Mouse (Mus musculus): ENCODE measurements around the gene Irgq. TPM values are rescaled to one million over a fixed set of nuclear protein-coding genes. Genes with fewer than 3 reads are reported as not detected.
"Not testable (repeated sequence)": the region's sequence is repeated elsewhere in the genome, so short reads cannot be mapped to it uniquely, and the experiment has no call there.

The Irgq gene
- polyA plus RNA-seq, 1 experiment from 2014 or later, result 7.5 TPM

DNA sequence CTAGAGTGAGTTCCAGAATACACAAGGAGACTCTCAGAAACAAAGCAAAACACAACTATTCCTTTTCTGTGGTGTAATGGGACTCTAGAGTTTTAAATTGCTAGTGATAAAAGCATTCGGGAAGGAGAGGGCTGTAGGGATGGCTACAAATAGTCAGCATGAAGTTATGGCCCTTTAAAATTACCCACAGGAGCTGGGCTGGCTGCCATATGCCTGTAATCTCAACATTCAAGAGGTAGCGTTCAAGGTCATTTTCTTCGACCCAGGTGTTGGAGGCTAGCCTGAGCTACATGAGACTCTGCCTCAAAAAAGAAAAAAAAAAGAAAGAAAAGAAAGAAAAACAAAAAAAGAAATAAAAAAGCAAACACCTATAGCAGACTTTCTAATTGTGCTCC, 24.4 kb upstream of the Irgq start:
- Histone ChIP-seq H3K9me3 (ENCODE audit: control insufficient read depth, low read length) (no peaks in the 10 kb centered on the region), H3K4me3 (ENCODE audit: low read depth, low read length) (peak overlapping the region; percentile 67), H3K27me3 (ENCODE audit: control insufficient read depth, insufficient read depth, low read length) (0 out of 2 replicates have a peak, but pooled peaks cover 3% of the 10 kb centered on the region), H3K4me1 (ENCODE audit: control insufficient read depth, insufficient read depth, low read length) (0 out of 2 replicates have a peak, but pooled peaks cover 8% of the 10 kb centered on the region), H3K9ac (ENCODE audit: low read length) (peak overlapping the region; percentile 96; the same call in 1 of the 2 replicates), H3K36me3 (ENCODE audit: control insufficient read depth, insufficient read depth, low read length) (no peaks in the 10 kb centered on the region), H3K27ac (replicated peaks; ENCODE audit: low read depth, low read length) (no peak overlapping the region), H3K4me2 (ENCODE audit: low read depth, severe bottlenecking) (peak overlapping the region; percentile 88)
- DNase-seq (ENCODE audit: low spot score) (no peak), ATAC-seq (ENCODE audit: insufficient number of reproducible peaks, low FRiP score, low TSS enrichment, low read depth) (no peak)
- WGBS, result 5% methylated on average over 3 of the region's 3 CpGs

DNA sequence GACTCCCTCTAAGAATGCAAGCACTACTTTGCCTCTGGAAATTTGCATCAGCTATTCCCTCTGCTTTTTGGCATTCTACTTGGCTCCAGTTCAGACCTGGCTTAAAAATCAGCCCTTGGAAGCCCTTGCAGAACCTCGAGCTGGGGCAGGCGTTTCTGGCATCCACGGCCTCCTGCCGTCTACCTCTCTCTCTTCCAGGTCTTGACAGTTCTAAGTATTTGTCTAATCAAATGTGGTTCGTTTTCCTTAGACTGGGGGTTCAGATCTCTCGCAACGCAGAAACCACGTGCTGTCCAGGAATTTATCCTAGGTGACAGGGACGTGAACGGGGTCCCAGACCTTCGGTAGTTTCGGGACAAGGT, 24.0 kb upstream of the Irgq start:
- DNase-seq (ENCODE audit: low spot score), result no peak

DNA sequence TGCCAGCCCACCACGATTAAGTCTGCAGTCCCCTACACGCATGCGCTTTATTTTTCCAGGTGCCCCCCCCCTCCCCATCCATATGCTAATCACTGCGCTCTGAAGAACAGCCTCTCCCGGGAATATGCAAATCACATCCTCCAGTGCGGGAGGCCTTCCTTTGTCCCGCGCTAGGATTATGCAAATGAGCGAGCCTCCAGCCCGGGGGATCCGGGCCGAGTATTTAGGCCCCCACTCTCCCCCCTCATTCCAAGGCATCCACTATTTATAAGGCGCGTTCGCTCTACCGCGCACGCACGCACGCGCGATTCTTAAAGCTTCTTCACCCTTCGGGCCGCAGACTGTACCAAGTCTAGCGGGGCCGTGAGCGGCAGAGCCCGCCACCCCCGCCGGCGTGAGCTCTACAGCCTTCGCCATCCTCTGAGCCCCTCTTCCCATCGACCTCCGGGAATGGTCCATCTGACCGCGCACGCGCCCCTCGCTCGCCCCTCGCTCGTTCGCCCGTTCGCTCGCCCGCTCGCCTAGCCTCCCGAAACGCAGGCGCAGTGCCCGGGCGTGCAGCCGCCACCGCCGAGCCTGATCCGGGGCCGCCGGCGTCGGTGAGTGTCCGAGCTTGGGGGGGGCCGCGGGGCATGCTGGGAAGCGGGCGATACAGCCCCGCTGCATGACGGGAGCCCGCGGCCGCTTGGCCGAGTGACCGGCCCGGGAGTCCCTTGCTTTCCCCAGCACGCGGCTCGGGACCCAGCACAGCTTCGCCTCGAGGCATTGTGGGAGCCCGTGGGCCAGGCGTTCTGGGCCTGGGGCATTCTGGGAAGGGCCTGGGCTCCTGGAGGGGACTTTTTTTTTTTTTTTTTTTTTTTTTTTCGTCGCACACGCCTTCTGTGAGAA, 23.4 kb upstream of the Irgq start, which contains the start of gene Zfp428:
TSS of gene Zfp428 (plus strand) at position 169 of the 888 bp plus-strand sequence.
- H3K4me3 ChIP-seq (ENCODE audit: low read depth, low read length), result peak within 1 kb of the TSS; percentile 67
- peak; percentile 90 for DNase-seq (ENCODE audit: low spot score)
- H3K27ac ChIP-seq (replicated peaks; ENCODE audit: low read depth, low read length), result peak within 1 kb of the TSS; percentile 98
- peak; percentile 78 for ATAC-seq (ENCODE audit: insufficient number of reproducible peaks, low FRiP score, low TSS enrichment, low read depth)
- 0 out of 2 replicates have a peak, but pooled peaks cover 8% of the 10 kb centered on the region for H3K4me1 ChIP-seq (ENCODE audit: control insufficient read depth, insufficient read depth, low read length)
- no peaks in the 10 kb centered on the region for H3K27me3 ChIP-seq (ENCODE audit: control insufficient read depth, insufficient read depth, low read length)
- H3K9me3 ChIP-seq (ENCODE audit: control insufficient read depth, low read length), result no peaks in the 10 kb centered on the region
- H3K4me2 ChIP-seq (ENCODE audit: low read depth, severe bottlenecking), result peak within 1 kb of the TSS; percentile 88
- WGBS, result under 1% methylated on average over 84 of the region's 84 CpGs
- H3K36me3 ChIP-seq (ENCODE audit: control insufficient read depth, insufficient read depth, low read length), result no peaks in the 10 kb centered on the region
- peak within 1 kb of the TSS; percentile 96 for H3K9ac ChIP-seq (ENCODE audit: low read length)

More for the DNA sequence above, 24.0 kb upstream of the Irgq start:
- H3K4me3 ChIP-seq (ENCODE audit: low read depth, low read length), result peak overlapping the region; percentile 67
- H3K9ac ChIP-seq (ENCODE audit: low read length), result peak overlapping the region; percentile 96
- 0 out of 2 replicates have a peak, but pooled peaks cover 8% of the 10 kb centered on the region for H3K4me1 ChIP-seq (ENCODE audit: control insufficient read depth, insufficient read depth, low read length)
- WGBS, result under 1% methylated on average over 12 of the region's 12 CpGs
- peak overlapping the region; percentile 88 for H3K4me2 ChIP-seq (ENCODE audit: low read depth, severe bottlenecking)
- peak overlapping the region; percentile 98 for H3K27ac ChIP-seq (replicated peaks; ENCODE audit: low read depth, low read length)
- no peaks in the 10 kb centered on the region for H3K9me3 ChIP-seq (ENCODE audit: control insufficient read depth, low read length)
- H3K36me3 ChIP-seq (ENCODE audit: control insufficient read depth, insufficient read depth, low read length), result no peaks in the 10 kb centered on the region
- ATAC-seq (ENCODE audit: insufficient number of reproducible peaks, low FRiP score, low TSS enrichment, low read depth), result no peak
- 0 out of 2 replicates have a peak, but pooled peaks cover under 1% of the 10 kb centered on the region for H3K27me3 ChIP-seq (ENCODE audit: control insufficient read depth, insufficient read depth, low read length)

- peak overlapping the region; percentile 88 for H3K4me2 ChIP-seq (ENCODE audit: low read depth, severe bottlenecking)
- peak overlapping the region; percentile 67 for H3K4me3 ChIP-seq (ENCODE audit: low read depth, low read length)
- H3K27ac ChIP-seq (replicated peaks; ENCODE audit: low read depth, low read length), result peak overlapping the region; percentile 98
- DNase-seq (ENCODE audit: low spot score) (no peak), ATAC-seq (ENCODE audit: insufficient number of reproducible peaks, low FRiP score, low TSS enrichment, low read depth) (peak; percentile 18; the same call in 1 of the 2 replicates)
- whole genome bisulfite sequencing, result 1% methylated on average over 20 of the region's 20 CpGs
- H3K9ac ChIP-seq (ENCODE audit: low read length), result peak overlapping the region; percentile 96
- H3K4me1 ChIP-seq (ENCODE audit: control insufficient read depth, insufficient read depth, low read length), result 0 out of 2 replicates have a peak, but pooled peaks cover 8% of the 10 kb centered on the region
- H3K9me3 ChIP-seq (ENCODE audit: control insufficient read depth, low read length), result no peaks in the 10 kb centered on the region
- H3K36me3 ChIP-seq (ENCODE audit: control insufficient read depth, insufficient read depth, low read length), result no peaks in the 10 kb centered on the region
- no peaks in the 10 kb centered on the region for H3K27me3 ChIP-seq (ENCODE audit: control insufficient read depth, insufficient read depth, low read length)
Measured at GRCm38 (mm10) chr7:24507726-24508114, 22.8 kb upstream of the Irgq start.

- DNase-seq (ENCODE audit: low spot score), result no peak
- H3K27me3 ChIP-seq (ENCODE audit: control insufficient read depth, insufficient read depth, low read length), result no peaks in the 10 kb centered on the region
- no peak within 1 kb of the TSS for H3K4me3 ChIP-seq (ENCODE audit: low read depth, low read length)
- ATAC-seq (ENCODE audit: insufficient number of reproducible peaks, low FRiP score, low TSS enrichment, low read depth), result no peak
- H3K4me1 ChIP-seq (ENCODE audit: control insufficient read depth, insufficient read depth, low read length), result 0 out of 2 replicates have a peak, but pooled peaks cover 2% of the 10 kb centered on the region
- H3K27ac ChIP-seq (replicated peaks; ENCODE audit: low read depth, low read length), result no peak within 1 kb of the TSS
- no peaks in the 10 kb centered on the region; the same call in 1 of the 2 replicates for H3K36me3 ChIP-seq (ENCODE audit: control insufficient read depth, insufficient read depth, low read length)
- no peak within 1 kb of the TSS for H3K4me2 ChIP-seq (ENCODE audit: low read depth, severe bottlenecking)
- H3K9me3 ChIP-seq (ENCODE audit: control insufficient read depth, low read length), result no peaks in the 10 kb centered on the region
- no peak within 1 kb of the TSS for H3K9ac ChIP-seq (ENCODE audit: low read length)
- WGBS, result 90% methylated on average over 7 of the region's 7 CpGs
Measured at GRCm38 (mm10) chr7:24512355-24512754, 18.1 kb upstream of the Irgq start, which contains the start of gene AC161166.1. Gene AC161166.1 (minus strand): TSS chr7:24512455.

- DNase-seq (ENCODE audit: low spot score), result peak; percentile 31
- H3K36me3 ChIP-seq (ENCODE audit: control insufficient read depth, insufficient read depth, low read length); H3K27me3 ChIP-seq (ENCODE audit: control insufficient read depth, insufficient read depth, low read length); H3K4me1 ChIP-seq (ENCODE audit: control insufficient read depth, insufficient read depth, low read length); ATAC-seq (ENCODE audit: insufficient number of reproducible peaks, low FRiP score, low TSS enrichment, low read depth); H3K4me2 ChIP-seq (ENCODE audit: low read depth, severe bottlenecking); H3K9me3 ChIP-seq (ENCODE audit: control insufficient read depth, low read length); H3K9ac ChIP-seq (ENCODE audit: low read length); H3K27ac ChIP-seq (replicated peaks; ENCODE audit: low read depth, low read length); H3K4me3 ChIP-seq (ENCODE audit: low read depth, low read length): not testable (repeated sequence)
- WGBS, result 66% methylated on average over 8 of the region's 8 CpGs
Measured at GRCm38 (mm10) chr7:24516319-24516718, 14.2 kb upstream of the Irgq start.

DNA sequence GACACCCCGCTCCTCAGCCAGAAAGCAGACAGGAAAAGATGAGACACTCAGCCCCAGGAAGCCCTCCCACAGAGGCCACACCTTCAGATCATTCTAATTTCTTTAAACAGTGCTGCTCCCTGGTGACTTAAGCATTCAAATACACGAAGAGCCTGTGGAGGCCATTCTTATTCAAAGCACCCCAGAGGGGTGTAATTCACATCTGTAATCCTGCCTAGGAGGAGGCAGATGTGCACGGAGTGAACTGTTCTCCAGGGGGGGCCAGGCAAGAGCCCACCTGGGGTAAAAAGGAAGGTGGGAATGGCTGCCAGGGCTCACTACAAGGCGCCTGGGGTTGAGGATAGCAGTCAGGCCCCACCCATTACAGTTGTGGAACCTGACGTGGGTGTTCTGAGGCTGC, 13.4 kb upstream of the Irgq start:
- no peak overlapping the region for H3K9ac ChIP-seq (ENCODE audit: low read length)
- no peak for DNase-seq (ENCODE audit: low spot score)
- no peaks in the 10 kb centered on the region for H3K9me3 ChIP-seq (ENCODE audit: control insufficient read depth, low read length)
- no peak for ATAC-seq (ENCODE audit: insufficient number of reproducible peaks, low FRiP score, low TSS enrichment, low read depth)
- WGBS, result 61% methylated on average over 5 of the region's 5 CpGs
- H3K27ac ChIP-seq (replicated peaks; ENCODE audit: low read depth, low read length), result no peak overlapping the region
- no peak overlapping the region for H3K4me3 ChIP-seq (ENCODE audit: low read depth, low read length)
- no peaks in the 10 kb centered on the region; the same call in 1 of the 2 replicates for H3K36me3 ChIP-seq (ENCODE audit: control insufficient read depth, insufficient read depth, low read length)
- no peaks in the 10 kb centered on the region for H3K4me1 ChIP-seq (ENCODE audit: control insufficient read depth, insufficient read depth, low read length)
- H3K27me3 ChIP-seq (ENCODE audit: control insufficient read depth, insufficient read depth, low read length), result no peaks in the 10 kb centered on the region
- no peak overlapping the region for H3K4me2 ChIP-seq (ENCODE audit: low read depth, severe bottlenecking)

DNA sequence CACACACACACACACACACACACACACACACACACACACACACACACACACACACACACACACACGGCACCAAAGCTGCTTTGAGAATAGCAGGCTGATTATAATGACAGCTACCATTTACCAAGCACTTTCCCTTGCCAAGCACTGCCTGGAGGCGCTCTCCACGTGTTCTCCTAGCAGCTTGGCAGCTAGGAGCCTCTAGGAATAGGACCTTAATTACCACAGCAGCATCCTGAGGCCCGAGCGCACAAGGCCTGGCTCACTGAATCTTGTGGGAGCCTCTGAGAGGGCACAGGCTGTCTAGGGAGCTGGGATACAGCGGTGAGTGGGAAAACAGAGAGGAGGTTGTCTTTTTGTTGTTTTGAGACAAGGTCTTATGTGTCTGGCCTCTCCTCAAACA, 12.8 kb upstream of the Irgq start:
- ATAC-seq (ENCODE audit: insufficient number of reproducible peaks, low FRiP score, low TSS enrichment, low read depth) (no peak), DNase-seq (ENCODE audit: low spot score) (no peak)
- Histone ChIP-seq H3K36me3 (ENCODE audit: control insufficient read depth, insufficient read depth, low read length) (no peaks in the 10 kb centered on the region; the same call in 1 of the 2 replicates), H3K9ac (ENCODE audit: low read length) (no peak overlapping the region), H3K27ac (replicated peaks; ENCODE audit: low read depth, low read length) (no peak overlapping the region), H3K4me2 (ENCODE audit: low read depth, severe bottlenecking) (no peak overlapping the region), H3K4me3 (ENCODE audit: low read depth, low read length) (no peak overlapping the region), H3K4me1 (ENCODE audit: control insufficient read depth, insufficient read depth, low read length) (no peaks in the 10 kb centered on the region), H3K9me3 (ENCODE audit: control insufficient read depth, low read length) (no peaks in the 10 kb centered on the region), H3K27me3 (ENCODE audit: control insufficient read depth, insufficient read depth, low read length) (no peaks in the 10 kb centered on the region)
- WGBS, result 57% methylated on average over 6 of the region's 6 CpGs

All from limb, embryonic 11.5 days (tissue).